Mouse (Mus musculus) monocyte, adult 2 months (primary cell): ENCODE results near the gene Tom1l2.

Experiments used
- DNase-seq, 2 experiments: peaks; one replicate each; pipeline ENCODE4 v3.0.0; 2022; ENCODE audit warnings: low spot score in 2 of 2, low read depth in 1 of 2

Tom1l2 gene

GRCm38 (mm10) chr11:60208201-60208600, 144.5 kb downstream of the Tom1l2 start:
- no peak for DNase-seq

GRCm38 (mm10) chr11:60206207-60206606, 146.5 kb downstream of the Tom1l2 start:
- DNase-seq: no peak

- no peak for DNase-seq
Measured at GRCm38 (mm10) chr11:60205026-60205425, 147.7 kb downstream of the Tom1l2 start.

- DNase-seq: no peak
Measured at GRCm38 (mm10) chr11:60202710-60203638, 149.7 kb downstream of the Tom1l2 start.

- no peak for DNase-seq
Measured at GRCm38 (mm10) chr11:60200384-60200783, 152.3 kb downstream of the Tom1l2 start.

- peak in 1 of 2 experiments; percentile 76 for DNase-seq
Measured at GRCm38 (mm10) chr11:60199702-60200184, 153.0 kb downstream of the Tom1l2 start.

GRCm38 (mm10) chr11:60198651-60199050, 154.1 kb downstream of the Tom1l2 start:
- DNase-seq: no peak

GRCm38 (mm10) chr11:60197998-60198619, 154.6 kb downstream of the Tom1l2 start:
- DNase-seq: no peak

- no peak for DNase-seq
Measured at GRCm38 (mm10) chr11:60196344-60196743, 156.4 kb downstream of the Tom1l2 start.

- no peak for DNase-seq
Measured at GRCm38 (mm10) chr11:60195108-60195507, 157.6 kb downstream of the Tom1l2 start.

GRCm38 (mm10) chr11:60193556-60193955, 159.1 kb downstream of the Tom1l2 start:
- DNase-seq: no peak

GRCm38 (mm10) chr11:60192534-60192933, 160.2 kb downstream of the Tom1l2 start:
- DNase-seq: no peak

- DNase-seq: no peak
Measured at GRCm38 (mm10) chr11:60190055-60190641, 162.6 kb downstream of the Tom1l2 start.

GRCm38 (mm10) chr11:60189501-60190040, 163.1 kb downstream of the Tom1l2 start:
- no peak for DNase-seq

GRCm38 (mm10) chr11:60188275-60188853, 164.3 kb downstream of the Tom1l2 start:
- no peak for DNase-seq

- no peak for DNase-seq
Measured at GRCm38 (mm10) chr11:60187070-60187469, 165.6 kb downstream of the Tom1l2 start.

GRCm38 (mm10) chr11:60185396-60186231, 167.1 kb downstream of the Tom1l2 start:
- peak; percentile 24 to 67 for DNase-seq

- no peak for DNase-seq
Measured at GRCm38 (mm10) chr11:60184346-60185325, 168.1 kb downstream of the Tom1l2 start.

GRCm38 (mm10) chr11:60182741-60183140, 170.0 kb downstream of the Tom1l2 start:
- DNase-seq: no peak
